Mouse (Mus musculus) left cerebral cortex, postnatal 25 days (tissue): ENCODE measurements around the gene Rln3. TPM values are rescaled to one million over a fixed set of nuclear protein-coding genes. Genes with fewer than 3 reads are reported as not detected.
A peak's percentile ranks its signal among the peaks of the same experiment; 100 is the strongest.
"Not testable (repeated sequence)": the region's sequence is repeated elsewhere in the genome, so short reads cannot be mapped to it uniquely, and the experiment has no call there.

Experiments used
- DNase-seq, 2 experiments: peaks; one replicate each; pipeline ENCODE4 v3.0.0; 2022; ENCODE audit warnings: low spot score in 2 of 2, mixed read lengths in 1 of 2
- intact Hi-C: fragments of 180-260 bp; cut with DNase I; formaldehyde crosslinking; loops from one replicate; pipeline ENCODE4 v1.15.1; 2025
- total RNA-seq, 2 experiments: library from RNA; stranded (reverse); gene quantifications; 2 replicates each; pipeline ENCODE4 v1.2.3; 2021

Rln3 gene
- total RNA-seq, 2 experiments from 2014 or later: not detected

- DNase-seq: peak in 1 of 2 experiments; percentile 15
- intact Hi-C loops: no loop called here
Measured at GRCm38 (mm10) chr8:84025863-84026262, 18.9 kb downstream of the Rln3 start.

- no peak for DNase-seq
- intact Hi-C loops: no loop called here
Measured at GRCm38 (mm10) chr8:84024171-84024570, 20.6 kb downstream of the Rln3 start.

GRCm38 (mm10) chr8:84023631-84024030, 21.2 kb downstream of the Rln3 start:
- DNase-seq: no peak
- intact Hi-C loops: no loop called here

- no peak for DNase-seq
- intact Hi-C loops: no loop called here
Measured at GRCm38 (mm10) chr8:84023085-84023484, 21.7 kb downstream of the Rln3 start.

- no peak for DNase-seq
- intact Hi-C loops: no loop called here
Measured at GRCm38 (mm10) chr8:84021569-84021968, 23.2 kb downstream of the Rln3 start.

GRCm38 (mm10) chr8:84021096-84021495, 23.7 kb downstream of the Rln3 start, which contains the start of gene Palm3:
Gene Palm3 (plus strand): TSS chr8:84021471.
- intact Hi-C loops: no loop called here
- DNase-seq: no peak

- DNase-seq: no peak
- intact Hi-C loops: no loop called here
Measured at GRCm38 (mm10) chr8:84019738-84020137, 25.1 kb downstream of the Rln3 start.

- intact Hi-C loops: no loop called here
- DNase-seq: no peak
Measured at GRCm38 (mm10) chr8:84015833-84016232, 29.0 kb downstream of the Rln3 start.

GRCm38 (mm10) chr8:84012499-84013165, 32.2 kb downstream of the Rln3 start:
- intact Hi-C loops: no loop called here
- DNase-seq: no peak

- intact Hi-C loops: no loop called here
- DNase-seq: no peak
Measured at GRCm38 (mm10) chr8:84011705-84012498, 32.9 kb downstream of the Rln3 start, which contains the start of gene 2210011C24Rik. Gene 2210011C24Rik (minus strand): TSS chr8:84012171.

GRCm38 (mm10) chr8:84010625-84011611, 33.9 kb downstream of the Rln3 start:
- DNase-seq: peak; percentile 56 to 64
- intact Hi-C loops: no loop called here

- DNase-seq: peak; percentile 85 to 90
- intact Hi-C loops: no loop called here
Measured at GRCm38 (mm10) chr8:84009876-84010275, 34.9 kb downstream of the Rln3 start.

- intact Hi-C loops: no loop called here
- no peak for DNase-seq
Measured at GRCm38 (mm10) chr8:84008362-84008761, 36.4 kb downstream of the Rln3 start.

GRCm38 (mm10) chr8:84005502-84005901, 39.3 kb downstream of the Rln3 start:
- DNase-seq, intact Hi-C loops: not testable (repeated sequence)

GRCm38 (mm10) chr8:84004533-84005201, 40.1 kb downstream of the Rln3 start:
- DNase-seq: peak; percentile 91 to 95
- intact Hi-C loops: no loop called here

- no peak for DNase-seq
- intact Hi-C loops: no loop called here
Measured at GRCm38 (mm10) chr8:84003612-84004246, 41.1 kb downstream of the Rln3 start.

GRCm38 (mm10) chr8:84002957-84003611, 41.7 kb downstream of the Rln3 start:
- intact Hi-C loops: no loop called here
- no peak for DNase-seq

- DNase-seq: no peak
- intact Hi-C loops: no loop called here
Measured at GRCm38 (mm10) chr8:84001281-84002000, 43.4 kb downstream of the Rln3 start, which contains the start of gene 1700067K01Rik. Gene 1700067K01Rik (plus strand): TSS chr8:84001502.
